Mouse (Mus musculus): Measurements from ENCODE around the gene Dip2c. TPM values are rescaled to one million over a fixed set of nuclear protein-coding genes. Genes with fewer than 3 reads are reported as not detected.
A peak's percentile ranks its signal among the peaks of the same experiment; 100 is the strongest.

Gene Dip2c
- total RNA-seq (2014; rRNA removed) (59.5 and 67.4 TPM in 2 replicates), polyA plus RNA-seq (2015; fragmentation: Nextera tagmentation; extraction: Ambion mirVana) (6.3 and 8.8 TPM in 2 replicates)

DNA sequence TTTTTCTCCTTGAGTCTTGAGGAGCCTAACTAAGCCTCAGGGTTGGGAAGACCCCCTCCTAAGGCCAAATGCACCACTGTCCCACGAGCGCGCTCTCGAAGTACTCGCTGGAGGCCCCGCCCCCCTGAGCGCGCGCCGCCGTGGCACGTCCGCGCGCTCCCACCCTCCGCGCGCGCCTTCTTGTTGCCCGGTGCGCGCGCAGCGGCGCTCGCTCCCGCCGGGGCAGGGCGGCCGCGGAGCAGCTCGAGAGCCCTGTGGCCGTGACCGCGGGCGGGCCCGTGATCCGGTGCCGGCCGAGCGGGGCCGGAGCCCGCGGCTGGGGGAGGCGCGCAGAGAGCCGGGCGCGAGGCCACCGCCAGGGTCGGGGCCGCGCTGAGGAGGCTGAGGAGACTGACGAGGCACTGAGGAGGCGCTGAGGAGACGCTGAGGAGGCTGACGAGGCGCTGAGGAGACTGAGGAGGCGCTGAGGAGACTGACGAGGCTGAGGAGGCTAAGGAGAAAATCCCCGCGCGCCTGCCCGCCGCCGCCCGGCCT, at the start of gene Dip2c:
TSS of gene Dip2c (plus strand) at position 207 of the 534 bp plus-strand sequence.
- WGBS = under 1% methylated on average over 65 of the region's 67 CpGs
- DNase-seq (peak; percentile 95), ATAC-seq (peak; percentile 94)
- TF ChIP-seq CTCF (IDR thresholded peaks at IDR 0.05; ENCODE audit: low read depth) = peak; percentile 45
- peak within 1 kb of the TSS; percentile 65 for H3K4me2 ChIP-seq (ENCODE audit: low read depth)
- peak within 1 kb of the TSS; percentile 99 for H3K9ac ChIP-seq
- no peaks in the 10 kb centered on the region for H3K27me3 ChIP-seq (ENCODE audit: insufficient read depth, low read length)
- H3K27ac ChIP-seq (ENCODE audit: low read depth, low read length) = peak within 1 kb of the TSS; percentile 99
- H3K36me3 ChIP-seq (ENCODE audit: insufficient read depth) = no peaks in the 10 kb centered on the region
- no peaks in the 10 kb centered on the region for H3K9me3 ChIP-seq (ENCODE audit: low read length)
- H3K4me3 ChIP-seq (ENCODE audit: low read depth, low read length) = peak within 1 kb of the TSS; percentile 98
- H3K4me1 ChIP-seq (ENCODE audit: insufficient read depth) = peaks cover 8% of the 10 kb centered on the region

DNA sequence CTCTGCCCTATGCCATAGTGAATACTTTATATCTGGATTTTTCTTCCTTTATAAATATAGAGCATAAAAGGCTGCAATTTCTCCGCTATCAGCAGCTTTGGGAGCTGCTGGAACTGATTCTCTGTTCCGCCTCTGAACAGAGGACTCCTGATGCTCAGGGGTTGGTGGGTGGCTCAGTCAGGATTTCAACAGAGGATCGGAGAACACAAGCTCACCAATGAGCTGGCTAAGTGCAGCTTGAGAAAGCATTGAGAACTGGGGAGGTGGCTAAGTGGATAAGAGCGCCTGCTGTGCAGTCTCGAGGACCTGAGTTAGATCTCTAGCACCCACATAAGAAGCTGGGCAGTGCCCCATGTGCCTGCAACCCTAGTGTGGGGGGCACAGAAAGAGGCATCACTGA, 49.2 kb upstream of the Dip2c start:
- WGBS = 64% methylated on average over 5 of the region's 5 CpGs
- Histone ChIP-seq H3K4me1 (ENCODE audit: insufficient read depth) (no peaks in the 10 kb centered on the region), H3K9ac (no peak overlapping the region), H3K4me2 (ENCODE audit: low read depth) (no peak overlapping the region), H3K27ac (ENCODE audit: low read depth, low read length) (no peak overlapping the region), H3K9me3 (ENCODE audit: low read length) (no peaks in the 10 kb centered on the region), H3K27me3 (ENCODE audit: insufficient read depth, low read length) (no peaks in the 10 kb centered on the region), H3K36me3 (ENCODE audit: insufficient read depth) (no peaks in the 10 kb centered on the region), H3K4me3 (ENCODE audit: low read depth, low read length) (no peak overlapping the region)
- ATAC-seq (no peak), DNase-seq (no peak)
- no peak for TF ChIP-seq CTCF (IDR thresholded peaks at IDR 0.05; ENCODE audit: low read depth)

DNA sequence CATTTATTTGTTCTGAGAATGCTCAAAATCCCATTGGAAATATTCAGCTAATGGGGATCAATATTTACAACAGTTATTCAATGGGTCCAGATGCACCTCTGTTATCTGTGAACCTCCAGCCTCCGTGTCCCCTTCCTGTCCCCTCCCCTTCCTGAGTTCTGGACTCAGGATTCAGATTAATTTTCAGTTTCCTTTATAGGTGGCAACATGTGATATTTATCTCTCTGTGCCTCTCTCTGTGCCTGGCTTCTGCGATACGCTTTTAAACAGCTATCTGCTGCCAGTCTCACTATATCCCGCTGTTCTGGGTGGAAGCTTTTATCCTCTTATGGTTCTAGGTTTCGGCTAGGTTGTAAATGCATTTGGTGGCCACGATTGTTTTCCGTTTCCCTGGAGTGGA, 38.8 kb upstream of the Dip2c start:
- Histone ChIP-seq H3K4me2 (ENCODE audit: low read depth) (no peak overlapping the region), H3K27me3 (ENCODE audit: insufficient read depth, low read length) (no peaks in the 10 kb centered on the region), H3K4me1 (ENCODE audit: insufficient read depth) (no peaks in the 10 kb centered on the region), H3K9me3 (ENCODE audit: low read length) (no peaks in the 10 kb centered on the region), H3K4me3 (ENCODE audit: low read depth, low read length) (no peak overlapping the region), H3K36me3 (ENCODE audit: insufficient read depth) (no peaks in the 10 kb centered on the region), H3K27ac (ENCODE audit: low read depth, low read length) (no peak overlapping the region), H3K9ac (no peak overlapping the region)
- ATAC-seq (no peak), DNase-seq (no peak)
- no peak for TF ChIP-seq CTCF (IDR thresholded peaks at IDR 0.05; ENCODE audit: low read depth)
- WGBS = 90% methylated on average over 7 of the region's 7 CpGs

DNA sequence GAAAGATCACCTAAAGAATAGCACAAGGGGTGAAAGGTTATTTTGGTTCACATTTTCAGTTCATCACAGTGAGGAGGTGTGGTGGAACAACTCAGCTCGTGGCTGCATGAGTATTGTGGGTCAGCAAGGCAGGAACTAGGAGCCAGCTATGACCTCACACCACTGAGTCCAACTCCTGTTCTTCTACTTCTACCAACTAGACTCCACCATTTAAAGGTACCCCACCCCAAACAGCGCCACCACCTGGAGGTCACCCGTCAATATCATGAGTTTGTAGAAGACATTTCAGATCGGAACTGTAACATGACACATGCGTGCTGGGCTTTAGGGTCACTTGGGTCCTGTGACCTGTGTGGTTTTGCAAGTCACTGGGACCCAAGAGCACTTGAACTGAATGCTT, 37.2 kb upstream of the Dip2c start:
- no peaks in the 10 kb centered on the region for H3K4me1 ChIP-seq (ENCODE audit: insufficient read depth)
- WGBS = 88% methylated on average over 5 of the region's 5 CpGs
- no peaks in the 10 kb centered on the region for H3K27me3 ChIP-seq (ENCODE audit: insufficient read depth, low read length)
- DNase-seq (no peak), ATAC-seq (no peak)
- no peak for TF ChIP-seq CTCF (IDR thresholded peaks at IDR 0.05; ENCODE audit: low read depth)
- H3K4me2 ChIP-seq (ENCODE audit: low read depth) = no peak overlapping the region
- H3K9ac ChIP-seq = no peak overlapping the region
- no peak overlapping the region for H3K4me3 ChIP-seq (ENCODE audit: low read depth, low read length)
- no peaks in the 10 kb centered on the region for H3K9me3 ChIP-seq (ENCODE audit: low read length)
- H3K27ac ChIP-seq (ENCODE audit: low read depth, low read length) = no peak overlapping the region
- H3K36me3 ChIP-seq (ENCODE audit: insufficient read depth) = no peaks in the 10 kb centered on the region

DNA sequence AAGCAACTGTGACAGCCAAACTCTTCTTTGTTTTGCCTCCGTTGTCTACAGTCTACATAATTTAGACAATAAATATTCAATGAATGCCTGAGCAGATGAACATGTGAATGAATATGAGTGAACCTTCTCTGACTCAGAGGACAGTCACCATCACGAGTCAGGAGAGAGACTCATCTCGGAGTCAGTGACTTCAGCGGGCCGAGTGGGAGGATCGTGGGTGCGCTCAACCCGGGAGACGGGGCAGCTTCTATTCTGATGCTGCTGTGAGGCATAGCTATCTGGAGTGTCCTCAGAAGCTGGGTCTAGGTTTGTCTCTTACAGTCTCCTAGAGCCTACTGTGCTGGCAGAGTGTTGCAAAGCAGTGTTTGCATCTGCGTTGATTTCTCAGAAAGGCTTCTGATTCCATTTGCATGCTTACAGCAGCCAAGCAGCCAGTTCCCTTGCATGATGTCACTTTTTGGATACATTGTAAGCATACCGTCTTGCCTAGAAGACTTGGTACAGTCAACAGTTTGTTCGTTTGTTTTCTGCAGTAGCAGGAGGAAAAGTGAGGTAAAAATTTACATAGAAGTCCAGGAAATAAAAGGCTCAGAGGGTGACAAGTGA, 36.6 kb upstream of the Dip2c start:
- no peaks in the 10 kb centered on the region for H3K36me3 ChIP-seq (ENCODE audit: insufficient read depth)
- no peak overlapping the region for H3K9ac ChIP-seq
- no peak overlapping the region for H3K4me3 ChIP-seq (ENCODE audit: low read depth, low read length)
- ATAC-seq (peak; percentile 90), DNase-seq (peak; percentile 56)
- TF ChIP-seq CTCF (IDR thresholded peaks at IDR 0.05; ENCODE audit: low read depth) = no peak
- H3K4me1 ChIP-seq (ENCODE audit: insufficient read depth) = no peaks in the 10 kb centered on the region
- H3K27me3 ChIP-seq (ENCODE audit: insufficient read depth, low read length) = no peaks in the 10 kb centered on the region
- H3K27ac ChIP-seq (ENCODE audit: low read depth, low read length) = 0 out of 2 replicates have a peak overlapping the region, but pooled peaks have one; percentile 45
- 78% methylated on average over 12 of the region's 12 CpGs for WGBS
- H3K9me3 ChIP-seq (ENCODE audit: low read length) = no peaks in the 10 kb centered on the region
- no peak overlapping the region for H3K4me2 ChIP-seq (ENCODE audit: low read depth)

DNA sequence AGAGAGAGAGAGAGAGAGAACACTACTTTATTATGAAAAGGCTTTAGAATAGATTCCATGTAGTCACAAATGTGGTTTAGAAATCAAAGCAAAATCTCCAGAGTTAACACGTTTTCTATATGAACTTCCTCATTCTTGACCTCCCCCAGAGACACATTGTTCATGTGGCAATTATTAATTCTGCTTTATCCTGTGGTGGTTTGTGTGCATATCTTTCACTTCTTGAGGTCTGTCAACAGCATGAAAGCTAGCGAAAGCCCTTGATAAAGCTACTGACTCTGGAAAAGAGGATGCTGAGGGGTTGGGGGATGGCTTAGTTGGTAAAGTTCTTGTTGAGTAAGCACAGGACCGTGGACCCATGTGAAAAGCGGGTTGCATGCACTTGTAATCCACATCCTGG, 14.6 kb upstream of the Dip2c start:
- no peaks in the 10 kb centered on the region for H3K27me3 ChIP-seq (ENCODE audit: insufficient read depth, low read length)
- H3K36me3 ChIP-seq (ENCODE audit: insufficient read depth) = no peaks in the 10 kb centered on the region
- DNase-seq = no peak
- H3K4me2 ChIP-seq (ENCODE audit: low read depth) = no peak overlapping the region
- no peak overlapping the region for H3K27ac ChIP-seq (ENCODE audit: low read depth, low read length)
- ATAC-seq = no peak
- no peak overlapping the region for H3K9ac ChIP-seq
- TF ChIP-seq CTCF (IDR thresholded peaks at IDR 0.05; ENCODE audit: low read depth) = no peak
- WGBS = 75% methylated on average over 4 of the region's 4 CpGs
- H3K4me1 ChIP-seq (ENCODE audit: insufficient read depth) = no peaks in the 10 kb centered on the region
- no peaks in the 10 kb centered on the region for H3K9me3 ChIP-seq (ENCODE audit: low read length)
- no peak overlapping the region for H3K4me3 ChIP-seq (ENCODE audit: low read depth, low read length)

DNA sequence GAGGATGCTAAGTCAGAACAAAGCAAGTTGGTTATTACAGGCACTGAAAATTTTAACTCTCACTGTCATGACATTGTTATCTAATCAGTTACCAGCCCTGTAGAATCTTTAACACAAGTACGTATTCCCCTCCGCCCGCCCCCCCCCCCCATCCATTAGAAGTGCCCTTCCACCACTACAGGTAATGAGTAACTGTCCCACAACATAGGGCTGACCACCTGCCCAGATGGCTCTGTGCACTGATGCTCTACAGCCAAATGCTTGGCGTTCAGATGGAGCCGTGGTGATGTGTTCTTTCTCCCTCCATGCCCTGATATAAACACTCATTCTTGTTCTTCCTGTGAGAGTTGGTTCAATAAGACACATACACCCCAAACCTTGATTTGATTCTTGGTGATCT, 10.8 kb upstream of the Dip2c start:
- H3K9ac ChIP-seq = no peak overlapping the region
- H3K4me2 ChIP-seq (ENCODE audit: low read depth) = no peak overlapping the region
- 90% methylated on average over 5 of the region's 5 CpGs for WGBS
- H3K4me1 ChIP-seq (ENCODE audit: insufficient read depth) = no peaks in the 10 kb centered on the region
- ATAC-seq (no peak), DNase-seq (no peak)
- TF ChIP-seq CTCF (IDR thresholded peaks at IDR 0.05; ENCODE audit: low read depth) = no peak
- no peak overlapping the region for H3K4me3 ChIP-seq (ENCODE audit: low read depth, low read length)
- no peaks in the 10 kb centered on the region for H3K36me3 ChIP-seq (ENCODE audit: insufficient read depth)
- no peaks in the 10 kb centered on the region for H3K9me3 ChIP-seq (ENCODE audit: low read length)
- no peak overlapping the region for H3K27ac ChIP-seq (ENCODE audit: low read depth, low read length)
- H3K27me3 ChIP-seq (ENCODE audit: insufficient read depth, low read length) = no peaks in the 10 kb centered on the region

Data from forebrain, postnatal 0 days (tissue).